Mouse (Mus musculus) myocyte (in vitro differentiated cells): ENCODE data around the gene Plcb4.

Experiments
- E2F4 ChIP-seq: IDR thresholded peaks from one replicate; pipeline ENCODE4 v1.6.1; 2011; ENCODE audit warnings: mild to moderate bottlenecking, control low read depth, moderate library complexity; ENCODE audit not compliant: insufficient read depth
- MYOD1 ChIP-seq, 3 experiments: IDR thresholded peaks; one replicate each; pipeline ENCODE4 v1.6.1; 2011; ENCODE audit warnings: control low read depth in 2 of 3, low read depth in 2 of 3, mild to moderate bottlenecking in 2 of 3, moderate library complexity in 1 of 3; ENCODE audit not compliant: insufficient read length in 2 of 3, control insufficient read depth in 1 of 3
- MYOG ChIP-seq, 3 experiments: IDR thresholded peaks; one replicate each; pipeline ENCODE4 v1.6.1; 2011; ENCODE audit warnings: control low read depth in 2 of 3, low read depth in 2 of 3, mild to moderate bottlenecking in 2 of 3; ENCODE audit not compliant: insufficient read length in 2 of 3, control insufficient read depth in 1 of 3, insufficient read depth in 1 of 3
- POLR2A ChIP-seq: IDR thresholded peaks from one replicate; pipeline ENCODE4 v1.6.1; 2011; ENCODE audit warnings: low read depth, mild to moderate bottlenecking, control low read depth, moderate library complexity; ENCODE audit not compliant: insufficient read length
- POLR2AphosphoS2 ChIP-seq: IDR thresholded peaks from one replicate; pipeline ENCODE4 v1.6.1; 2011; ENCODE audit warnings: low read depth, control low read depth; ENCODE audit not compliant: insufficient read length
- SRF ChIP-seq: IDR thresholded peaks from one replicate; pipeline ENCODE4 v1.6.1; 2011; ENCODE audit warnings: low read depth; ENCODE audit not compliant: control insufficient read depth, insufficient read length
- USF1 ChIP-seq: IDR thresholded peaks from one replicate; pipeline ENCODE4 v1.6.1; 2011; ENCODE audit warnings: low read depth, mild to moderate bottlenecking, control low read depth, moderate library complexity

DNA sequence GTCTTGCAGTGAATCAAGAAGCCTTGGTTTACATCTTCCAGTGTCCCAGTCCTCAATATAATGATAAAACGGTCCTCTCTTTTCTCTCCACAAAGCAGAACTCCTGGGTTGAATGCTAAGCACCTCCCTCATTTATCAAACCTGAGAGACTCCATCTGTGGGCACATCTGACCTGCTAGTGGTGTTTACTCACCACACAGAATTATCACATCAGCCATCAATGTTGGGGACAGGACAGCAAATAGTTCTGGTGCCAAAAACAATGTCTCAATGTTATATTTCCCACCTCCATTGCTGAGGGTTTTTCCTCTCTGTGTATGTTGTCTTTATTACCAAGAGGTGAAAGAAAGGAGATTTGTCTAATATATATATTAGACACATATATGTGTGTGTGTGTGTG, 321.6 kb downstream of the Plcb4 start:
- TF ChIP-seq POLR2A, result no peak
- TF ChIP-seq POLR2AphosphoS2, result no peak
- no peak for TF ChIP-seq MYOG (IDR thresholded peaks at IDR 0.05; ENCODE audit: control insufficient read depth in 1 of 3, insufficient read depth in 1 of 3, insufficient read length in 2 of 3, low read depth in 2 of 3)
- no peak for TF ChIP-seq MYOD1 (IDR thresholded peaks at IDR 0.05; ENCODE audit: control insufficient read depth in 1 of 3, insufficient read length in 2 of 3, low read depth in 2 of 3)
- no peak for TF ChIP-seq SRF
- TF ChIP-seq USF1, result no peak
- TF ChIP-seq E2F4, result no peak
